Mouse (Mus musculus) adrenal gland, adult 8-10 months (tissue): ENCODE results near the gene Dda1. TPM values are rescaled to one million over a fixed set of nuclear protein-coding genes. Genes with fewer than 3 reads are reported as not detected.

ENCODE experiments used
- DNase-seq: peaks from one replicate; pipeline ENCODE4 v3.0.0; 2022
- total RNA-seq, 4 experiments: library from RNA; stranded (reverse); gene quantifications; 2 replicates each; pipeline ENCODE4 v1.2.4; 2022

The Dda1 gene
- total RNA-seq, 4 experiments from 2014 or later = 51.7 to 65.2 (median 57.9) TPM

- DNase-seq = peak; percentile 55
These were observed 412 bp downstream of the Dda1 start for GRCm38 (mm10) chr8:71469411-71469810.

DNA sequence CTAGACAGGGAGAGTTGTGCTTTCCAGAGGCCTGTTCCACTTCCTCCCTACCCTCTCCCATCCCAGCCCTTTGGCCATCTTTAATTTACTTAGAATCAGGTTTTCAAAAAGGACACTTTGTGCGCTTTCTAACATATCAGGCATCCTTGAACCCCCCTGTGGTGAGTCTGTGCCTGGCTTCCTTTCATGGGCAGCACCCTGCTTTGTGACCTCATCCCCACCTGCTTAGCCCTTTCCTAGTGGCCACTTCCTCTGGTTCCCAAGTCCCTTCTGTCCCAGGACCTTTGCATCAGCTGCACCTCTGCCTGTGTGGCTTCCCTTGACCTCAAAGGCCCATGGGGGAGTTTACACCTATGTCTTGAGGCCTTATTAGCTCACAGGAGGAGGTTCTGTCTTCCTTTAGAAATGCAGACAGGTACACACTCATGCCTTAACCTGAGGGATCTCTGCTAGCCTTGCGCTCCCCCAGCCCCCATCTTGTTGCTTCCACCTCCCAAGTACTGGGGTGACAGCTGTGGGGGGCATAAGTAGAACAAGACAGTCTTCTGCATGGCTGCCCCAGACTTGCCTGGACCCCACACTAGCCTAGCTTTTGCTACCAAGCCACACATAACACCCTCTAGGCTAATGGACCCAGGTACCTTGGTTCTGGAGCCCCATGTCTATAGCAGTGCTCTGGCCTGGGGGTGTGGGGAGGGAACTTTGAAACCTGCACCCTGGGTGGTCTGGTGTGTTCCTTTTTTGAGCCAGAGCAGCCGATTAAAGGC is 1.3 kb downstream of the Dda1 start:
- peak; percentile 13 for DNase-seq

GRCm38 (mm10) chr8:71470913-71471255 is 1.9 kb downstream of the Dda1 start:
- no peak for DNase-seq

- DNase-seq = no peak
These were observed 2.9 kb downstream of the Dda1 start for GRCm38 (mm10) chr8:71471861-71472260.

DNA sequence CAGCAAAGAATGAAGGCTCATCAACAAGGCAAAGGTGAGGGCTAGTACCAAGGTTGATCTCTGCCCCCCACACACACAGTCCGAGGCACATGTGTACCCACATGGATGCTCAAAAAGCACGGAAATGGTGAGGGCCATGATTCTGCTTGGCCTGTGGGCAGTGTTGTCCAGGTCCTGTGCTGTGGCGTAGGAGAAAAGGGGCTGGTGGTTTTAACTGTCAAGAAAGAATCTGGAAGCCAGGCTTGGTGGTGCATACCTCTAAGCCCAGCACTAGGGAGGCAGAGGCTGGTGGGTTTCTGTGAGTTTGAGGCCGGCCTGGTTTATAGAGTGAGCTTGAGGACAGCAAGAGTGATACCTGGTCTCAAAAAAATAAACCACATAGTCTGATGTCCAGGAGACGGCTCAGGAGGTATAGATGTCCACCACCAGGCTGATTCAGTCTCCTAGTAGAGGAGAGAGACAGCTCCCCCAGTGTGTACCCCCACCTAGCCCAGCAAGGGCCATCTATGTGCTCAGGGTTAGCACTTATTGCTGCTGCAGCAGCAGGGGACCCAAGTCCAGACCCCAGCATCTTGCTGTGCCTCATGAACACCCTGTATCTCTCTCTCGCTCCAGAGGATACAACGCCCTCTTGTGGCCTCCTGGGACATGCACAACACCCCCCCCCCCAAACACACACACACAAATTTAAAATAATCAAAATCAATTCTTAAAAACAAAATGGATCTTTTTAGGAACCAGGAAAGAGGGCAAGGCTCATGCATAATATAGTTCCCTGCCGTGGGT is 3.8 kb downstream of the Dda1 start:
- no peak for DNase-seq

DNA sequence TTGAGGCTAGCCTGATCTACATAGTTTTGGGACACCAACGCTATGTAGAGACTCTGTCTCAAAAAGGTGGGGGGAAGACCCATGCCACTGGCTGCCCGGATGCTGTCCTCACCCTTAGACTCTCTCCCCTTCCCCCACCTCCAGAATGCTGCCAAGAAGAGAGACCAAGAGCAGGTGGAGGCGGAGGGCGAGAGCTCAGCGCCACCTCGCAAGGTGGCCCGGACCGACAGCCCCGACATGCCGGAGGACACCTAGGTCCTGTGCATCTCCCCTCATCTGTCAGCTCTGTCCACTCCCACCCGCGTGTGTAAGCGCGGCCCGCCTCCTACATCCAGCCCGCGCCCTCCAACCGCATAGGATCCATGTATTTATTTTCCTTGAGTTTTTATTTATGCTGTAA is 5.3 kb downstream of the Dda1 start:
- peak; percentile 18 for DNase-seq

DNA sequence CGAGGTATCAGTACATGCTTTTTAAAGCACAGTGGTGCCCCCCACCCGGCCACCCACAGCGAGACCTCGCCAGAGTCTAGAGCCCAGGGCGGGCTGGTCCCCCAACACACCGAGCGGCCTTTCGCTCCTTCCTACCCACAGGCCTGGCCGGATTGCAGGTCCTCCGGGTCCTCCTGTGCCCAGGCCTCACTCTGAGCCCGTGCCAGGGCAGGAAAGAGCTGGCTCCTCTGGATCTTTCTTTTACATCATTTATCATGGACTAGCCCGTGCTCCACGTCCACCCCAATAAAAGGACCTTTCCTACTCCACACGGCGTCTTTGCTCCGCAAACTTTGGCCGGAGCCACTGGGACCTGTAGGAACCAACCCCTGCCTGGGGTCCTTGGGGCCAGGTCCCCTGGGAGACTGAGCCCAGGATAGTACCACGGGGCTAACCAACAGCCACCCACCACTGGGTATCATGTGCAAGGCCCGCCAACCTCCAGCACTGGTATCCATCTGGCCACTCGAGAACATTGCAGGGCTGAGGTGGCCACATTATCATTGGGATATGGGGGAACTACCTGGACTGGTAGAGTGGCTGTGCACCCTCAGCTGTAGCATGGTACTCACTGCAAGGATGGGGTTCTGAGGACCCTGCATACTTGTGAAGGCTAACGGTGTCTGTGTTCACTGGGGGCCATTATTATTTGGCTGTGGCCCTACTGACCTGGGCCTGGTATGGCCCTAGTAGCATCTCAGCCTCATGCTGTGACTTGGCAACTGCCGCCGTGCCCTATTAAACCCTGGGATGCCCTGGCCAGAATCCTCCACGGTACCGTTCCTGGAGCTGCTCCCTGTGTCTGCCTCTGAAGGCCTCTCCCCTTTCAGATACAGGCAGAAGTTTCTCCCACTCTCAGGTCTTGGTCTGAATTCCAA is 6.0 kb downstream of the Dda1 start:
- peak; percentile 7 for DNase-seq

GRCm38 (mm10) chr8:71475702-71476075 is 6.7 kb downstream of the Dda1 start:
- peak; percentile 10 for DNase-seq

DNA sequence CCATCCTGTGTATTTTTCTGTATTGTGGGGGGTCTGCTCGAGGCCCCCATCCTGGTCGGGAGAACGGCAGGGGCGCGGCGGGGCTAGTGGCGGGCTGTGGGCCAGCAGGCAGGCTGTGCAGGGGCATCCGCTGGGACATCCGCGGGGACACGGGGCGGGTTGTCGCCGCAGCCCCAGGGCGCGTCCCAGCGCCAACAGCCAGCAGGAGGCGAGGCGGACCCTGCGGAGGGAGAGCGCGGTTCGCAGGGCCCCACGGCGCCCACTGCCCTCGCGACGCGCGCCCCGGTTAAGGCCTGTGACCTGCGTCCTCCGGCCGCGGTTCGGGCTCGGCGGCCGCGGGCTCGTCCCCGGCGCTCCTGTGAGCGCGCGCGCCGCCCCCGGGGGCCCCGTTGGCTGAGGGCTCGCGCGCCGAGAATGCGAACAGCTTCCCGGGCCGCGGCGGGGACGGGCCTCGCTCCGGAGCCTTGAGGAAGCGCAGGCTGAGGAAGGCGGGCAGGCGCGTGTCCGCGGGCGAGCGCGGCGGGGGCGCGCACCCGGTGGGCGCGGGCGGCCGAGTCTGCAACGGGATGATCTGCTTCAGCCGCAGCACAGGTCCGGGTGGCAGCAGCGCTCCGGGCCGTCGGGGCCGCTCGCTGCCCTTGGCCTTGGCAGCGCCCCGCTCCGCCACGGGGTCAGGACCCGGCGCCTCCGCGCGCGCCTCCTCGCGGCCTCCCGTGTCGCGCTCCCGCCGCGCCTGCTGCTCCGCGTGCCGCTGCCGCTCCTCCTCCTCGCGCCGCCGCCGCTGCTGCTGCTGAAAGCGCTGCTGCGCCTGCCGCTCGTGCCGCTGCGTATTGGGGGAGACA is 7.3 kb downstream of the Dda1 start:
- peak; percentile 75 for DNase-seq

DNA sequence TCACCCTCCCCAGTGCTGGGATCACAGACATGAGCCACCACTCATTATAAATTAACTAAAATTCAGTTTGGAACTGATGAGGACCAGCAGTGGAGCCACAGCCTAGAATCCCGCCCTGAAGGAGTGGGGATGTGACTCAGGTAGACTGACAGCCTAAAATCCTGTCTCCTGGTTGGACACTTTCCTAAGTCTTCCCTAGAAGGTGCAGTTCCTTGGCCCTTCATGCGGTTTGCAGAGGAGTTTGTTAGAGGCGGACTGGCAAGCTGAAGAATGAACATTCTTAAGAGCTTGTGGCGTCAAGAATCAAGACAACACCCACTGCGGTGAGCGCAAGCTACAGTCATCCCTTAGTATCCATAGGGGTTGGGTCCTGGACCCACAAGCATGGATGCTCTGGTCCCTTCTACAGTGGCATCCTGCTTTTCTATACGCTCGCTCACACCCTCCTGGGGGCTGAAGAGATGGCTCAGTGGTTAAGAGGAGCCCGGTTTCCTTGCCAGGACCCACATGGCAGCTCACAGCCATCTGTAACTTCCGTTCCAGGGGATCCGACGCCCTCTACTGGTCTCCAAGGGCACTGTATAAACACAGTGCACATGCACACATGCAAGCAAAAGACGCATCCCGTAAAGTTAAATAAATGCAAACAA is 8.3 kb downstream of the Dda1 start:
- peak; percentile 9 for DNase-seq

GRCm38 (mm10) chr8:71478943-71479342 is 9.9 kb downstream of the Dda1 start:
- DNase-seq = peak; percentile 14

GRCm38 (mm10) chr8:71483932-71484331 is 14.9 kb downstream of the Dda1 start:
- no peak for DNase-seq

- DNase-seq = no peak
These were observed 15.7 kb downstream of the Dda1 start for GRCm38 (mm10) chr8:71484736-71485135.

DNA sequence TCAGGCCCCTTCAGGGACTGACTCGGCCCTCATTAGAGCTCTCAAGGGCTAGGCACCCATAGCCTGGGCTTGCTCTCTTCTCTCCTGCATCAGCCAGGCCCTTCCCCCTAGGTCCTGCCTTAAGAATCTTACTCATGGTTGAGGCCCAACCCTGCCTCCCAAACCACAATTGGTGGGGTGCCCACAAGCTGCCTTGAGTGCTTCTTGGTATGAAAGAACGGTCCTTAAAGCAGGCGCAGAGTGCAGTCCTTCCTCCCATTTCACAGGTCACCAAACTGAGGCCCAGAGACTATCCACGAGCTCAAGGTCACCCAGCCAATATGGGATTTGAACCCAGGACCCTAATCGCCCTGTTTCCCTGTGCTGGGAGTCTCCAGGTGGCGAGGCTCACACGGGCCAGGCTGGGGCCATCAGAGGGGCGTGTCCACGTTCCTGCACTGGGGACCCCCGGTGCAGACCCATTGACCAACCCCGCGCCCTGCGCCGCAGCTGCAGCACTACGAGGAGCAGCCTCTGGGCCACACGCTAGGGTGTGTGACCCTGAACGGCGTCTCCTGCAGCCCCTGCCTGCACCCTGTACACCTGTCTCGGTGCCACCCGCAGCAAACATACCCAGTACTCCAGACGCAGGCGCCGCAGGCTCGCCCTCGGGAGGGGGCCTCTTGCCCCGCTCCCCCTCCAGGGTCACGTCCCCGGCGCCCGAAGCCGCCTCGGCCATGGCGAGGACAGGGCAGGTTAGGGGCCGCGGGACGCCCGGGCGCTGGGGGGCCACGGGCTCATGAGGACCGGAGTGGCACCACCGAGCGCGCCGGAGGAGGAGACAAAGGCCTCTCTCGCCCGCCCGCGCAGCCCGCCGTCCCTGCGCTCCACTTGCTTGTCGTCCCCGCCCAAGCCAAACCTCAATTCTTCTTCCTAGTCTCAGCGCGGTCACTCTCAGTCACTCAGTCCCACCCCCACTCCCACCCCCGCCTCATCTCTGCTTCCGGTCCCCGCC is 16.4 kb downstream of the Dda1 start, which contains the start of gene Ano8:
Gene Ano8 (minus strand): TSS at position 822 of the 994 bp plus-strand sequence.
- peak; percentile 76 for DNase-seq

GRCm38 (mm10) chr8:71486136-71486529 is 17.1 kb downstream of the Dda1 start:
- no peak for DNase-seq

- peak; percentile 73 for DNase-seq
These were observed 18.9 kb downstream of the Dda1 start, which contains the start of gene Gtpbp3 for GRCm38 (mm10) chr8:71487691-71488445. Gene Gtpbp3, plus strand, starts transcription at chr8:71488103.

GRCm38 (mm10) chr8:71488454-71488853 is 19.5 kb downstream of the Dda1 start:
- DNase-seq = peak; percentile 87

- peak; percentile 80 for DNase-seq
These were observed 26.0 kb downstream of the Dda1 start for GRCm38 (mm10) chr8:71495039-71495438.

DNA sequence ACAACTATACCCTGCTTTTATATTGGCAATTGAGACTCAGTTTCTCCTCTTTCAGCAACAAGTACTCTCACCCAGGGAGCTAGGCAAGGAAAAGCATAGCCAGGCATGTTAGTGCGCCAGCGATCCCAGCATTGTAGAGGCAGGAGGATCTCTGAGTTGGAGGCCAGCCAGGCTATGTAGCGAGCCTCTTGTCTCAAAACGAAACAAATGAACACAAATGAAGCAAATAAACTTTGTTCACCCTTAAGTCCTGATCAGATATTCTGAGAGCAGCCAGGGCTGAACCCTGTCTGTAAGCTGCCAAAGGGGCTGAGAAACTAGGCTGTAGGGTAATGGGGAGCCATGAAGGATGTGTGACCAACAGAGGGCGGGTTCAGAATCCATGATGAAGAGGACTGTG is 26.8 kb downstream of the Dda1 start:
- no peak for DNase-seq
